Mouse (Mus musculus): Measurements from ENCODE around the gene Smtn.

GRCm38 (mm10) chr11:3531634-3532033 lies 8.8 kb downstream of the Smtn start:
- TF ChIP-seq CTCF (IDR thresholded peaks at IDR 0.05; ENCODE audit: insufficient read depth, low read depth, low read length) (no peak), POLR2A (IDR thresholded peaks at IDR 0.05; ENCODE audit: insufficient read depth, low read depth, low read length) (no peak)
